9 mouse cellular contexts compared by ENCODE assay signal in genomic region chr17:29848793-29849435, GRCm38 (mm10).
A peak's percentile ranks its signal among the peaks of the same experiment; 100 is the strongest.
DNase-seq lines count a peak whose midpoint lies in the region; ATAC-seq and TF ChIP-seq lines count a peak whose summit lies in the region.
"Had no signal": no experiment of that assay in that cellular context is flagged by ENCODE, and none has a peak within 500 bp of the region (broad histone marks: within the 10 kb centered on the region; RNA-seq: fewer than 3 reads in every experiment).

No protein-coding gene starts in this region.

- H3K9ac ChIP-seq in embryonic facial prominence, embryonic 11.5 days (replicated peaks; ENCODE audit: low read length) = no peak overlapping the region
- no peak overlapping the region for H3K9ac ChIP-seq in hindbrain, embryonic 15.5 days
- H3K9ac ChIP-seq: midbrain, embryonic 12.5 days had no signal

- DNase-seq in frontal cortex, postnatal 25 days (ENCODE audit: low spot score in 2 of 2) = peak; percentile 54 to 64
- DNase-seq in adrenal gland, postnatal 36 days = peak; percentile 64 to 77
- DNase-seq in embryonic facial prominence, embryonic 11.5 days (ENCODE audit: low spot score) = peak; percentile 81
- peak; percentile 30 to 57 for DNase-seq in left cerebral cortex, postnatal 10 days (ENCODE audit: extremely low spot score in 1 of 2, low spot score in 2 of 2)
- DNase-seq in midbrain, embryonic 10.5 days (ENCODE audit: low spot score) = peak; percentile 65
- DNase-seq in spleen, adult 2 months (ENCODE audit: low read depth in 1 of 2, low spot score in 2 of 2) = peak; percentile 35 to 62

- TF ChIP-seq CTCF in spleen, adult 2 months (IDR thresholded peaks at IDR 0.05; ENCODE audit: extremely low read depth, insufficient read depth, insufficient read length, insufficient replicate concordance) = peak; percentile 46; the same call in 1 of the 2 replicates

- ATAC-seq in frontal cortex, adult (ENCODE audit: low TSS enrichment) = no peak; the same call in 1 of the 2 replicates
- ATAC-seq in embryonic facial prominence, embryonic 11.5 days (replicated peaks; ENCODE audit: insufficient number of reproducible peaks, low FRiP score, low TSS enrichment, low read depth) = peak; percentile 60; the same call in 1 of the 2 replicates
- peak; percentile 59; the same call in 1 of the 2 replicates for ATAC-seq in hindbrain, embryonic 15.5 days (ENCODE audit: low FRiP score, low read depth)

- H3K4me3 ChIP-seq in embryonic facial prominence, embryonic 11.5 days (ENCODE audit: low read depth, low read length) = no peak overlapping the region
- H3K4me3 ChIP-seq in hindbrain, embryonic 15.5 days = no peak overlapping the region
- no peak overlapping the region for H3K4me3 ChIP-seq in midbrain, embryonic 10.5 days
- no peak overlapping the region for H3K4me3 ChIP-seq in spleen, adult 2 months (ENCODE audit: extremely low read depth, insufficient read depth, insufficient read length)
- H3K4me3 ChIP-seq: midbrain, embryonic 12.5 days had no signal

- intact Hi-C loops in left cerebral cortex, postnatal 10 days (cut with DNase I) = no loop called here

- no peaks in the 10 kb centered on the region for H3K4me1 ChIP-seq in embryonic facial prominence, embryonic 11.5 days (ENCODE audit: control insufficient read depth, insufficient read depth, low read length)
- peaks cover 12% of the 10 kb centered on the region; the same call in 1 of the 2 replicates for H3K4me1 ChIP-seq in hindbrain, embryonic 15.5 days (replicated peaks)
- peaks cover 23% of the 10 kb centered on the region for H3K4me1 ChIP-seq in midbrain, embryonic 10.5 days
- H3K4me1 ChIP-seq in spleen, adult 2 months (ENCODE audit: control insufficient read depth, insufficient read depth, insufficient read length) = no peaks in the 10 kb centered on the region

- no peak for TF ChIP-seq POLR2A in spleen, adult 2 months (IDR thresholded peaks at IDR 0.05; ENCODE audit: low read depth, low read length)

- no peaks in the 10 kb centered on the region for H3K27me3 ChIP-seq in embryonic facial prominence, embryonic 11.5 days (ENCODE audit: control insufficient read depth, insufficient read depth, low read length)
- no peaks in the 10 kb centered on the region for H3K27me3 ChIP-seq in hindbrain, embryonic 15.5 days
- peaks cover 39% of the 10 kb centered on the region for H3K27me3 ChIP-seq in midbrain, embryonic 10.5 days (ENCODE audit: low read depth, poor library complexity, severe bottlenecking)
- H3K27me3 ChIP-seq in spleen, adult 2 months (ENCODE audit: control insufficient read depth, insufficient read depth, low read length) = no peaks in the 10 kb centered on the region
- H3K27me3 ChIP-seq: midbrain, embryonic 12.5 days had no signal

- no peak overlapping the region for H3K4me2 ChIP-seq in embryonic facial prominence, embryonic 11.5 days (ENCODE audit: low read depth, low read length)
- H3K4me2 ChIP-seq in hindbrain, embryonic 15.5 days = no peak overlapping the region
- H3K4me2 ChIP-seq: midbrain, embryonic 12.5 days had no signal

- no peaks in the 10 kb centered on the region for H3K9me3 ChIP-seq in embryonic facial prominence, embryonic 11.5 days (replicated peaks; ENCODE audit: control insufficient read depth, low read length)
- no peaks in the 10 kb centered on the region for H3K9me3 ChIP-seq in hindbrain, embryonic 15.5 days
- H3K9me3 ChIP-seq in midbrain, embryonic 10.5 days (replicated peaks) = no peaks in the 10 kb centered on the region
- H3K9me3 ChIP-seq: midbrain, embryonic 12.5 days had no signal

- WGBS in embryonic facial prominence, embryonic 11.5 days = 27% methylated on average over 17 of the region's 17 CpGs
- WGBS in hindbrain, embryonic 15.5 days = 28% methylated on average over 17 of the region's 17 CpGs
- 30% methylated on average over 17 of the region's 17 CpGs for WGBS in midbrain, embryonic 10.5 days
- WGBS in spleen, adult 2 months = 63% methylated on average over 17 of the region's 17 CpGs

- H3K27ac ChIP-seq in embryonic facial prominence, embryonic 11.5 days (replicated peaks; ENCODE audit: low read depth, low read length) = no peak overlapping the region
- no peak overlapping the region for H3K27ac ChIP-seq in hindbrain, embryonic 15.5 days (replicated peaks)
- no peak overlapping the region for H3K27ac ChIP-seq in midbrain, embryonic 10.5 days (replicated peaks)
- no peak overlapping the region for H3K27ac ChIP-seq in spleen, adult 2 months (ENCODE audit: insufficient read depth, low read length)
- H3K27ac ChIP-seq: midbrain, embryonic 12.5 days had no signal

- no peaks in the 10 kb centered on the region for H3K36me3 ChIP-seq in embryonic facial prominence, embryonic 11.5 days (replicated peaks; ENCODE audit: control insufficient read depth, insufficient read depth, low read depth, low read length)
- no peaks in the 10 kb centered on the region for H3K36me3 ChIP-seq in hindbrain, embryonic 15.5 days
- peaks cover 8% of the 10 kb centered on the region; the same call in 1 of the 2 replicates for H3K36me3 ChIP-seq in midbrain, embryonic 10.5 days
- H3K36me3 ChIP-seq in spleen, adult 2 months (ENCODE audit: control insufficient read depth, insufficient read depth, low read length) = no peaks in the 10 kb centered on the region
